Mouse (Mus musculus) neural tube, embryonic 12.5 days (tissue): ENCODE data around the gene Cux2. TPM values are rescaled to one million over a fixed set of nuclear protein-coding genes. Genes with fewer than 3 reads are reported as not detected.

ENCODE experiments used
- ATAC-seq: fragments of 200-750 bp; cut with Nextera tagmentation; 2 replicates; pipeline ENCODE4 v1.8.0; 2017; ENCODE audit warnings: low read depth, mild to moderate bottlenecking, moderate TSS enrichment, moderate library complexity; ENCODE audit not compliant: low FRiP score
- H3K27ac ChIP-seq: fragments of 300-500 bp; sonication (generic); 2 replicates; pipeline ENCODE4 v1.5.1; 2016
- H3K27me3 ChIP-seq: fragments of 300-500 bp; sonication (generic); replicated peaks from 2 replicates; pipeline ENCODE4 v1.6.1; 2016; ENCODE audit warnings: mild to moderate bottlenecking
- H3K36me3 ChIP-seq: fragments of 300-500 bp; sonication (generic); 2 replicates; pipeline ENCODE4 v1.6.1; 2016; ENCODE audit warnings: mild to moderate bottlenecking
- H3K4me1 ChIP-seq: fragments of 300-500 bp; sonication (generic); 2 replicates; pipeline ENCODE4 v1.6.1; 2016
- H3K4me2 ChIP-seq: fragments of 300-500 bp; sonication (generic); replicated peaks from 2 replicates; pipeline ENCODE4 v1.6.1; 2016; ENCODE audit warnings: mild to moderate bottlenecking
- H3K4me3 ChIP-seq: fragments of 300-500 bp; sonication (generic); 2 replicates; pipeline ENCODE4 v1.5.1; 2016
- H3K9ac ChIP-seq: fragments of 300-500 bp; sonication (generic); 2 replicates; pipeline ENCODE4 v1.6.1; 2016; ENCODE audit warnings: mild to moderate bottlenecking
- H3K9me3 ChIP-seq: fragments of 300-500 bp; sonication (generic); 2 replicates; pipeline ENCODE4 v1.6.1; 2016; ENCODE audit warnings: mild to moderate bottlenecking
- WGBS: fragments of 180-500 bp; shearing (Covaris S2); methylation state at CpG from one replicate; pipeline ENCODE4 v1.1.7; 2016; 5-methylcytosine and 5-hydroxymethylcytosine counted together
- polyA plus RNA-seq: library from polyadenylated mRNA; unstranded; fragments of >200 nt; fragmentation: Nextera tagmentation; extraction: Ambion mirVana; gene quantifications from 2 replicates; pipeline ENCODE4 v1.2.1, GENCODE M21; 2016

Cux2 gene
- polyA plus RNA-seq, 1 experiment from 2014 or later: 24.2 TPM

DNA sequence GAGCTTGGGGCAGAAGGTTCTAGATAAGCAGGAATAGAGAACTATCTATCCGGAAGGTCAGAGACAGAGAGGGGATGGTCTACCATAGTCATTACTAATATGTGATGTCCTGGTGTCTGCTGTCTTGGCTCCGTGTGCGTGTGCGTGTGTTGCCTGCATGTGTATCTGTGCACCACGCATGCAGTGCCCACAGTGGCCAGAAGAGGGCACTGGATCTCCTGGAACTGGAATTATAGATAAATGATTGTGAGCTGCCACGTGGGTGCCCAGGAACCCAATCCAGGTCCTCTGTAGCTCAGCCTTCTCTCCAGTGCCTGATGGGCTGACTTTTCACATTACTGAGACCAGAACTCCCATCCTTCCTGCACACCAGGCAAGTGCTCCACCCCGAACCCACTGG lies 29.9 kb upstream of the Cux2 start:
- Histone ChIP-seq H3K4me2 (no peak overlapping the region), H3K9me3 (no peaks in the 10 kb centered on the region), H3K4me3 (no peak overlapping the region), H3K4me1 (no peaks in the 10 kb centered on the region), H3K27me3 (no peaks in the 10 kb centered on the region), H3K27ac (no peak overlapping the region), H3K36me3 (no peaks in the 10 kb centered on the region), H3K9ac (no peak overlapping the region)
- 85% methylated on average over 7 of the region's 7 CpGs for whole genome bisulfite sequencing
- no peak for ATAC-seq

DNA sequence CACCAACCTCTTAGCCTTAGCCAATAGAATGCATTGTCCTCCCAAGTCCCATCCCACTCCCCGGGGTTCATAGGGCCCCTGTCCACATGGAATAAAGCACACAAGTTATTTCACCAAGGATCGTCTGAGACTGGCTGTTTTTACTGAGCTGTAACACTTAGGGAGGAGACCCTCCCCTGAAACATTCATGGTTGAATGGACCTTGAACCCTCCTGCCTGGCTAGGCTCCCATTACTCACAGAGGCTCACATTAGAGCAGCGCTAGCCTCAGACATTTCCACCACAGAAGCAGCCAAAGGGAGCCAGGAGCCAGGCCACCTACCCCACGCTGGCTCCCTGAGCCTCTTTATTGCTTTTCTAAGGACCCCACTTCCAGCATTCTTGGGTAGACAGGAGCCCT lies 27.3 kb upstream of the Cux2 start:
- Histone ChIP-seq H3K9ac (no peak overlapping the region), H3K36me3 (no peaks in the 10 kb centered on the region), H3K27ac (no peak overlapping the region), H3K4me2 (no peak overlapping the region), H3K4me3 (no peak overlapping the region), H3K4me1 (0 out of 2 replicates have a peak, but pooled peaks cover 3% of the 10 kb centered on the region), H3K9me3 (no peaks in the 10 kb centered on the region), H3K27me3 (no peaks in the 10 kb centered on the region)
- 69% methylated on average over 4 of the region's 4 CpGs for WGBS
- ATAC-seq: no peak

DNA sequence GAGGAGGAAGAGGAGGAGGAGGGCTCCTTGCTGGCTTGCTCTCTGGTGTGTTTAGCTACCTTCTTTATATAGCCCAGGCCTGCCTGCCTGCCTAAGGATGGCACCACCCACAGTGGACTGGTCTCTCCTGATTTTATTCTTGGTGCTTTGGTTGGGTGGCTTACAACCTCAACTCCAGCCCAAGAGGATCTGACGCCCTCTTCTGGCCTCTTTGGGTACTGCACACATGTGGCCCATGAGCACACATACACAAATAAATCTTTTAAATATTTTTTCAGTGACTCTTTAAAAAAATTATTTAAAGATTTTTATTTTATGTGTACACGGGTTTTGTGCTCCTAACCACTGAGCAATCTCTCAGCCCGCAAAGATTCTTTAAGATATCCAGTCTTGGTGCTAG lies 25.8 kb upstream of the Cux2 start:
- ATAC-seq: no peak
- 56% methylated on average over 3 of the region's 3 CpGs for WGBS
- no peak overlapping the region for H3K4me3 ChIP-seq
- H3K9me3 ChIP-seq: no peaks in the 10 kb centered on the region
- H3K36me3 ChIP-seq: no peaks in the 10 kb centered on the region
- H3K4me2 ChIP-seq: no peak overlapping the region
- H3K4me1 ChIP-seq: 0 out of 2 replicates have a peak, but pooled peaks cover 3% of the 10 kb centered on the region
- H3K27ac ChIP-seq: no peak overlapping the region
- no peaks in the 10 kb centered on the region for H3K27me3 ChIP-seq
- no peak overlapping the region for H3K9ac ChIP-seq

DNA sequence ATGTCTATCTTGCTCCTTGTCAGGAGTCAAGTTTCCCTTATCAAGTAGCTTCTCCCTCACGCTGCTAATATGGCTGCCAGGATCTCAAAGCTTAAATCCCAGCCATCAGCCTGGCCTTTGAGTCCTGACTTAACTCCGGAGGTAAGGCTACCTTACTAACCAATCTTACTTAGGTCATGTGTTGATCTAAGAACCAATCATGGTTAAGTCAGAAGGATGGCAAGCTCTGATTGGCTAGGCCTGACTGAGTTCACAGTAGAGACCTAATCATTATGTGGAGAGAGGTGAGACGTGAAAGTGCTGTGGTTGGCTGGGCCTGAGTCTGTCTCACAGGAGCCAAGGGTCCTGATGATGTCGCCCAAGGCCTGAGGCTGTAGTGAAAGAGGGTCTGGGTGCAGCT lies 22.1 kb upstream of the Cux2 start:
- Histone ChIP-seq H3K4me3 (no peak overlapping the region), H3K9ac (no peak overlapping the region), H3K9me3 (no peaks in the 10 kb centered on the region), H3K27ac (no peak overlapping the region), H3K36me3 (no peaks in the 10 kb centered on the region), H3K4me1 (0 out of 2 replicates have a peak, but pooled peaks cover 3% of the 10 kb centered on the region), H3K4me2 (no peak overlapping the region), H3K27me3 (no peaks in the 10 kb centered on the region)
- ATAC-seq: no peak
- 75% methylated on average over 4 of the region's 4 CpGs for WGBS

DNA sequence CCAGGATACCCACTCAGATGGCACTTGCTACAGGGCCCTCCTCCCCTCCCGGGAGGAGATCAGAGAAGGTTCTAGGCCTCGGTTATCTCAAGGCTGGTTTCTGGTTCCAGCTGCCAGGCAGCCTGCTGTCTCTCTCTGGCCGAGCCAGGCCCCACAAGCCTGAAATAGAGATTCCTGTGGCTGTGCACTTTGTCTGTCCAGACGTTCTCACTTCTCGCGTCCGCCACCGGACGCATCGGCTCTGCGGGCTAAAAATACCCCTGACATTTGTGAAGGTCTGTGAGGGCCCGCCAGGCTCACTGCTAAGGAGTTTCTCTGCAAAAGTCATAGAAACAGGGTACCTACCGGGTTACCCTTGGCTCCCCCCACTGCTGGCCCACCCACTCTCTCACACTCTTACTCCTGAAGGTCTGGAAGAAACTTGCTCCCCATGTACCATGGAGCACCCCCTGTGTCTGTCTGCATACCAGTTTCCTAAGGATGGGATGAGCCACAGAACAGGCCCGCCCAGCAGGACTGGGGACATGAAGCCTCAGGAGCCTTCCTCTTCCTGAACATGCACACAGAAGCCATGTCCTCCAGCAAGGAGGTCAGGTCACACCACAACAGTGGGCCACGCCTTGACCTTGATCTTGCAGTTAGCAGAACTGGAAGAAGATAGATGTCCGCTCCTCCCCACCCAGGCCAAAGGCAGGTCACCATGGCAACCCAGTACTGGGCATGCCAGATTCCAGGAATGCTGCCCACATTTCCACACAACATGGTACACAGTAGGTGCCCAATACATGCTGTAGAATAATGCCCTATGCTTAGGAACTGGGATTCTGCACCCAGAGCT lies 21.3 kb upstream of the Cux2 start:
- Histone ChIP-seq H3K4me3 (no peak overlapping the region), H3K9ac (no peak overlapping the region), H3K36me3 (no peaks in the 10 kb centered on the region), H3K4me2 (no peak overlapping the region), H3K4me1 (0 out of 2 replicates have a peak, but pooled peaks cover 3% of the 10 kb centered on the region), H3K9me3 (no peaks in the 10 kb centered on the region), H3K27ac (no peak overlapping the region), H3K27me3 (no peaks in the 10 kb centered on the region)
- WGBS: 85% methylated on average over 16 of the region's 16 CpGs
- no peak for ATAC-seq

DNA sequence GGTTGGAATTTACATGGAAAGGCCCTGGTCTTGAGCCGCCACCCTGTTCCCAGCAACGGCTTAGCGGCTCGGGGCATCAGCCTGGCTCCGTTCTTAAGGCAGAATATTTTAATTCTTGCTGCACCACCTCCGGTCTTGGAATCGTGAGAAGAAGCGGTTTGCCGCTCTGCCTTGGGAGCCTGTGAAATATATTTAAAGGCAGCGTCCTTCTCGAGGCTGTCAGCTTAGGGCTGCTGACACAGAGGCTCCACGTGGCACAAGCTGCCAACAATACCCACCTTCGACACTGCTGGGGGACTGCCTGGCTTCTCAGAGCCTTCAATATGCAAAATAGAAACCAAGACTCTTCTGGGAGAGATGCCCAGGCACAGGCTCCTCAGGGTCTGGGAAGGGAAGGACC lies 18.7 kb upstream of the Cux2 start:
- H3K27ac ChIP-seq: no peak overlapping the region
- no peaks in the 10 kb centered on the region for H3K9me3 ChIP-seq
- H3K9ac ChIP-seq: no peak overlapping the region
- H3K27me3 ChIP-seq: no peaks in the 10 kb centered on the region
- no peak overlapping the region for H3K4me3 ChIP-seq
- H3K4me1 ChIP-seq: 0 out of 2 replicates have a peak, but pooled peaks cover 3% of the 10 kb centered on the region
- no peaks in the 10 kb centered on the region for H3K36me3 ChIP-seq
- WGBS: 81% methylated on average over 13 of the region's 13 CpGs
- H3K4me2 ChIP-seq: no peak overlapping the region
- ATAC-seq: no peak

DNA sequence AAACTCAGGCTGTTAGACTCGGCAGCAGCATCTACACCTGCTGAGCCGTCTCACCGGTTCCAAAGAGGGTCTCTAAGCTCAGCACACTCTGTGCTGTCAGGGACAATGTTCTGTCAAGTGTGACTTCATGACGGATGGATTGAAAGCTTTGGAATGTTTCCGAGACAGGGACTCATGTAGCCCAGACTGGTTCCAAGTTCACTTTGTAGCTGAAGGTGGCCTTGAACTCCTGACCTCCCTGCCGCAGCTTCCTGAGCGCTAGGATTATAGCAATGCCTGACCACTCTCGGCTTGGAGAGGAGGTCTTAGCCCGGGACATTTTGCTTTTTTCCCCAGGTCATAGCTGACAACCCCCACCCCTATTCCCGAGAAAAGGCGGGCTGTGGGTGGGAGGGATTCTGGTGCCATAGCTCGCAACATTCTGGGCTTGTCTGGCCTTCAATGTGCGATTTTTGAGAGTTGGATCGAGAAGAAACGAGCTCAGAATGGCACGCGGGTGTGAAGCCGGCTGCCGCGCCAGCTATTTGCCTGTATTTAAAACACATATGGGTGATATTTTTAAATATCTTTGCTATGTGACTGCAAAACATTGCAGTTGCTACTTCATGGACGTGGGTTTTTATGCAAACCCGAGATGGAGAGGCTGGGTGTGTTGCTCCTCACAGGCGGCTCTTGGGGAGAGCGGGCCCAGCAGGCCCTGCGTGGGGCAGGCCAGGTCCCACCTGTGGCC lies 13.5 kb upstream of the Cux2 start:
- H3K27me3 ChIP-seq: no peaks in the 10 kb centered on the region
- no peak overlapping the region for H3K4me2 ChIP-seq
- no peak overlapping the region for H3K9ac ChIP-seq
- WGBS: 73% methylated on average over 25 of the region's 25 CpGs
- H3K4me3 ChIP-seq: no peak overlapping the region
- peaks cover 22% of the 10 kb centered on the region for H3K4me1 ChIP-seq
- ATAC-seq: no peak
- H3K36me3 ChIP-seq: no peaks in the 10 kb centered on the region
- H3K27ac ChIP-seq: no peak overlapping the region
- H3K9me3 ChIP-seq: no peaks in the 10 kb centered on the region

DNA sequence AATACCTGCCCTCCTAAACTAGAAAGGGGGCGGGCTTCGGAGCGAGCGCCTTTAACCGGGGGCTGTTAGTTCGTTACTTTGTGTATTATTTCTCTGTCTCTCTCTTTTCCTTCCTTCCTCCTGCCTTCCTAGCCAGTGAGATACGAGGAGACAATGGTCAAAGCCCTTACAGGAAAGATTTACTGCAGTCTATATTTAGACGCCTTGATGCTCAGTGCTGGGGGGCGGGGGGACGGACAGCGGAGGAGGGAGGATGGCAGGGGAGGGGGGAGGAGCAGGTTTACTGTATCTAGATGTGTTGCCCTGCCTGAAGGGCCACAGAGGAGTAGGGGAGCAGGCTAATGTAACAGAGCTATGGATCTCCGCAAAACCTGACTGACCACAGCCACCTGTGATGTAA lies 12.6 kb upstream of the Cux2 start:
- 27% methylated on average over 12 of the region's 12 CpGs for WGBS
- Histone ChIP-seq H3K4me2 (peak overlapping the region; percentile 39), H3K27me3 (no peaks in the 10 kb centered on the region), H3K4me1 (peaks cover 22% of the 10 kb centered on the region), H3K4me3 (no peak overlapping the region), H3K27ac (no peak overlapping the region), H3K36me3 (no peaks in the 10 kb centered on the region), H3K9ac (no peak overlapping the region), H3K9me3 (peaks cover 4% of the 10 kb centered on the region; the same call in 1 of the 2 replicates)
- no peak for ATAC-seq

DNA sequence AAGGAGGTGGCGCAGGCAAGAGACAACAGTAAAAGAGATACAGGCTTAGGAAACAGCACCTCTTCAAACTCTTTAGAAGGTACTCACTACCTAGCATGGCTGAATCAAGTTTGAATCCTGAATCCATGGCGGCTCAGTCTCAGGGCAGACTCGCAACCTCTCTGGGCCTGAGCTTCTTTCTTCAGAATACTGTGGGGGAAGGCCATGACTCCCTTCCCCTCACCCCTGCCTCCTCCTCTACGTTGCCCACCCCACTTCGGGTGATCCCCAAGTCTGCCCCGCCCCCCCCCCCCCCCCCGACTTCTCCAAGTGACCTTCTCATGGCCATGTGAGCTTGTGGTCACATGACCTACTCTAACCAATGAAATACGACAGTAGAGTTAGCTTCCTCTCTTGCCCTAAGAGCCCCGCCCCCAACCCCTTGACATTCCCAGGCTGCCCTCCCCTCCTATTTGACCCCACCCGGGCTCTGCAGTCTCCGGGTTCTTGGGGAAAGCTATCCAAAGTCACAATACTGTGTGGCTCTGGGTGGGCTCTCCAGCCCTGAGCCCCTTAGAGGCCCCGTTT lies 10.9 kb upstream of the Cux2 start:
- peaks cover 6% of the 10 kb centered on the region; the same call in 1 of the 2 replicates for H3K9me3 ChIP-seq
- H3K4me3 ChIP-seq: no peak overlapping the region
- H3K36me3 ChIP-seq: no peaks in the 10 kb centered on the region
- H3K9ac ChIP-seq: no peak overlapping the region
- 25% methylated on average over 12 of the region's 12 CpGs for WGBS
- no peaks in the 10 kb centered on the region for H3K27me3 ChIP-seq
- peak overlapping the region; percentile 20; the same call in 1 of the 2 replicates for H3K4me2 ChIP-seq
- H3K4me1 ChIP-seq: peaks cover 22% of the 10 kb centered on the region
- no peak overlapping the region for H3K27ac ChIP-seq
- no peak for ATAC-seq

DNA sequence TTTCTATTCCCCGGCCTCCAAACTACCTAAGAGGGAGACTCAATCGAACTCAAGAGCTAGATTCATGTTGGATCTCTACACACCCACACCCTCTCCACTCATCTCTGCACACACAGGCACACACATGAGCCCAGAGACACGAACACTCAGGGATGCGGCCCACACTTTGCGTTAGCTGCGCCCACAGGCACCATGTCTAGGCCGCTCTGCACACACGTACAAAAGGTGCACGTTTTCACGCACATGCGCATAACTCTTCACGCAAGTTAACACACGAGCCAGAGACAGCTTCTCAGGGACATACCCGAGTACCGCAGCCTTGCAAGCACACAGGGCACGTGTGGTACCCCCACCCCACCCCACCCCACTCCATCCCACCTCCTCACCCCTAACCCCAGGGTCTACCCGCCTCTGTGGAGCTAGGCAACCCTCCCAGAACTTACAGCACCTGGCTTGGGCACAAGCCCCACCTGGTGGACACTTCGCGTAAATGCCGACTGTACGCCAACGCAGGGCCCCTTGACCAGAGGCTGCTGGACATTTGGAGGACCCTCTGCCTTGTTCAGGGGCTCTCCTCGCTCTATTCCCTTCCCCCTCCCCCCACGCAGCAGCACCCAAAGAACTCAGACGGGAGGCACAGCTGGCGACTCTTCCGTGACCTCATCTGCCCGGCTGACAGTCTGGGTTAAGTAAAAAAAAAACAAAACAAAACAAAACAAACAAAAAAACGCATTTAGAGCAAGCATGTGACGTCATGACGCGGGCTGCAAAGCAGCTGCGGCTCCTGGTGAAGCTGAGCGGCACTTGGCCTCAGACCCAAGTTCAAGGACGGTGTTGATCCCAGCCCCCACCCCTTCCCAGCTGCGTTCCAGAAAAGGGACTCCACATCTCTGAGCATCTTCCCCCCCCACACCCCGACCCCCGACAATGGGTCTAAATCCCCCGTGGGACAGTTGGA lies 9.4 kb upstream of the Cux2 start:
- ATAC-seq: no peak
- Histone ChIP-seq H3K9ac (no peak overlapping the region), H3K4me1 (peaks cover 27% of the 10 kb centered on the region), H3K36me3 (no peaks in the 10 kb centered on the region), H3K27me3 (no peaks in the 10 kb centered on the region), H3K4me2 (peak overlapping the region; percentile 48), H3K4me3 (no peak overlapping the region), H3K9me3 (peaks cover 6% of the 10 kb centered on the region; the same call in 1 of the 2 replicates), H3K27ac (no peak overlapping the region)
- 29% methylated on average over 39 of the region's 39 CpGs for WGBS

DNA sequence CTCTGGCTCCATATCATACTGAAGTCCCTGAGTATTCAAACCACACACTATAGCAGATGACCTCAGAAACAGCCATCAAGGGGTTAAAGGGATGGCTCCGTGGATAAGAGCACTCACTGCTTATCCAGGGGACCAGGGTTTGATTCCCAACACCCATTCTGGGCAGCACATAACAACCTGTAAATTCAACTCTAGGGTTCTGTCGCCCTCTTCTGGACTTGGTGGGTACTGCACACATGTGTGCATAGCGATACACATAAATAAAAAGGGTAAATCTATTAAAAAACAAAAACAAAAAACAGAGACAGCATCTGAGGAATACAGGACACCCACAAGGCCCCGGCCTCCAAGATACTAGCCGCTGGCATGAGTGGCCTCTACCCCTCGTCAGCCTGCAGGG lies 7.7 kb upstream of the Cux2 start:
- no peak for ATAC-seq
- no peak overlapping the region for H3K27ac ChIP-seq
- peaks cover 38% of the 10 kb centered on the region for H3K4me1 ChIP-seq
- H3K27me3 ChIP-seq: no peaks in the 10 kb centered on the region
- no peak overlapping the region for H3K4me3 ChIP-seq
- H3K36me3 ChIP-seq: no peaks in the 10 kb centered on the region
- H3K9me3 ChIP-seq: peaks cover 6% of the 10 kb centered on the region; the same call in 1 of the 2 replicates
- 72% methylated on average over 6 of the region's 6 CpGs for WGBS
- H3K4me2 ChIP-seq: no peak overlapping the region
- H3K9ac ChIP-seq: no peak overlapping the region
